Mouse (Mus musculus): ENCODE data around the gene Vwa8. TPM values are rescaled to one million over a fixed set of nuclear protein-coding genes. Genes with fewer than 3 reads are reported as not detected.

Gene Vwa8
- polyA plus RNA-seq, 1 experiment from 2014 or later, result 11.7 TPM

- no peak for TF ChIP-seq CTCF (IDR thresholded peaks at IDR 0.05; ENCODE audit: low read depth)
- Histone ChIP-seq H3K4me3 (ENCODE audit: low read depth, low read length) (no peak overlapping the region), H3K9ac (ENCODE audit: low read length) (no peak overlapping the region), H3K4me1 (replicated peaks; ENCODE audit: control insufficient read depth, insufficient read depth) (no peaks in the 10 kb centered on the region), H3K27ac (replicated peaks) (no peak overlapping the region), H3K27me3 (ENCODE audit: control insufficient read depth, insufficient read depth, low read length) (no peaks in the 10 kb centered on the region), H3K4me2 (replicated peaks; ENCODE audit: low read depth) (no peak overlapping the region), H3K36me3 (ENCODE audit: control insufficient read depth, insufficient read depth, low read length) (peaks cover 3% of the 10 kb centered on the region; the same call in 1 of the 2 replicates), H3K9me3 (ENCODE audit: control insufficient read depth, low read length) (no peaks in the 10 kb centered on the region)
- DNase-seq (ENCODE audit: low spot score) (no peak), ATAC-seq (ENCODE audit: low FRiP score, low TSS enrichment) (no peak)
- 55% methylated on average over 2 of the region's 2 CpGs for WGBS
Observed at GRCm38 (mm10) chr14:79047186-79047585, 198.3 kb downstream of the Vwa8 start.

- ATAC-seq (ENCODE audit: low FRiP score, low TSS enrichment) (no peak), DNase-seq (ENCODE audit: low spot score) (no peak)
- Histone ChIP-seq H3K4me2 (replicated peaks; ENCODE audit: low read depth) (no peak overlapping the region), H3K9me3 (ENCODE audit: control insufficient read depth, low read length) (no peaks in the 10 kb centered on the region), H3K4me1 (replicated peaks; ENCODE audit: control insufficient read depth, insufficient read depth) (no peaks in the 10 kb centered on the region), H3K9ac (ENCODE audit: low read length) (no peak overlapping the region), H3K27ac (replicated peaks) (no peak overlapping the region), H3K4me3 (ENCODE audit: low read depth, low read length) (no peak overlapping the region), H3K27me3 (ENCODE audit: control insufficient read depth, insufficient read depth, low read length) (no peaks in the 10 kb centered on the region), H3K36me3 (ENCODE audit: control insufficient read depth, insufficient read depth, low read length) (peaks cover 3% of the 10 kb centered on the region; the same call in 1 of the 2 replicates)
- TF ChIP-seq EP300 (optimal IDR thresholded peaks at IDR 0.05), result no peak
- no peak for TF ChIP-seq CTCF (IDR thresholded peaks at IDR 0.05; ENCODE audit: low read depth)
- 84% methylated on average over 6 of the region's 6 CpGs for WGBS
Observed at GRCm38 (mm10) chr14:79047956-79048355, 199.1 kb downstream of the Vwa8 start.

GRCm38 (mm10) chr14:79049544-79049943, 200.7 kb downstream of the Vwa8 start:
- TF ChIP-seq EP300 (optimal IDR thresholded peaks at IDR 0.05) (no peak), CTCF (IDR thresholded peaks at IDR 0.05; ENCODE audit: low read depth) (no peak)
- Histone ChIP-seq H3K27me3 (ENCODE audit: control insufficient read depth, insufficient read depth, low read length) (no peaks in the 10 kb centered on the region), H3K36me3 (ENCODE audit: control insufficient read depth, insufficient read depth, low read length) (peaks cover 3% of the 10 kb centered on the region; the same call in 1 of the 2 replicates), H3K4me1 (replicated peaks; ENCODE audit: control insufficient read depth, insufficient read depth) (no peaks in the 10 kb centered on the region), H3K4me3 (ENCODE audit: low read depth, low read length) (no peak overlapping the region), H3K4me2 (replicated peaks; ENCODE audit: low read depth) (no peak overlapping the region), H3K27ac (replicated peaks) (no peak overlapping the region), H3K9me3 (ENCODE audit: control insufficient read depth, low read length) (no peaks in the 10 kb centered on the region), H3K9ac (ENCODE audit: low read length) (no peak overlapping the region)
- ATAC-seq (ENCODE audit: low FRiP score, low TSS enrichment), result no peak
- 84% methylated on average over 11 of the region's 11 CpGs for WGBS
- no peak for DNase-seq (ENCODE audit: low spot score)

- Histone ChIP-seq H3K4me1 (replicated peaks; ENCODE audit: control insufficient read depth, insufficient read depth) (no peaks in the 10 kb centered on the region), H3K27me3 (ENCODE audit: control insufficient read depth, insufficient read depth, low read length) (no peaks in the 10 kb centered on the region), H3K4me3 (ENCODE audit: low read depth, low read length) (no peak overlapping the region)
Observed at GRCm38 (mm10) chr14:79065636-79066035, 216.8 kb downstream of the Vwa8 start.

GRCm38 (mm10) chr14:79069515-79069914, 220.7 kb downstream of the Vwa8 start:
- Histone ChIP-seq H3K9ac (ENCODE audit: low read length) (no peak overlapping the region), H3K27me3 (ENCODE audit: control insufficient read depth, insufficient read depth, low read length) (no peaks in the 10 kb centered on the region), H3K4me1 (replicated peaks; ENCODE audit: control insufficient read depth, insufficient read depth) (no peaks in the 10 kb centered on the region), H3K36me3 (ENCODE audit: control insufficient read depth, insufficient read depth, low read length) (no peaks in the 10 kb centered on the region), H3K4me2 (replicated peaks; ENCODE audit: low read depth) (no peak overlapping the region), H3K9me3 (ENCODE audit: control insufficient read depth, low read length) (no peaks in the 10 kb centered on the region), H3K27ac (replicated peaks) (no peak overlapping the region), H3K4me3 (ENCODE audit: low read depth, low read length) (no peak overlapping the region)
- 97% methylated on average over 1 of the region's 1 CpGs for WGBS
- TF ChIP-seq EP300 (optimal IDR thresholded peaks at IDR 0.05) (no peak), CTCF (IDR thresholded peaks at IDR 0.05; ENCODE audit: low read depth) (no peak)
- no peak for DNase-seq (ENCODE audit: low spot score)
- ATAC-seq (ENCODE audit: low FRiP score, low TSS enrichment), result no peak

More at GRCm38 (mm10) chr14:79065636-79066035, 216.8 kb downstream of the Vwa8 start:
- Histone ChIP-seq H3K36me3 (ENCODE audit: control insufficient read depth, insufficient read depth, low read length) (no peaks in the 10 kb centered on the region), H3K27ac (replicated peaks) (no peak overlapping the region), H3K4me2 (replicated peaks; ENCODE audit: low read depth) (no peak overlapping the region), H3K9me3 (ENCODE audit: control insufficient read depth, low read length) (no peaks in the 10 kb centered on the region), H3K9ac (ENCODE audit: low read length) (no peak overlapping the region)
- WGBS, result 81% methylated on average over 3 of the region's 3 CpGs
- DNase-seq (ENCODE audit: low spot score), result no peak
- TF ChIP-seq CTCF (IDR thresholded peaks at IDR 0.05; ENCODE audit: low read depth), result no peak
- TF ChIP-seq EP300 (optimal IDR thresholded peaks at IDR 0.05), result no peak
- no peak for ATAC-seq (ENCODE audit: low FRiP score, low TSS enrichment)

GRCm38 (mm10) chr14:79074786-79075185, 225.9 kb downstream of the Vwa8 start:
- Histone ChIP-seq H3K4me1 (replicated peaks; ENCODE audit: control insufficient read depth, insufficient read depth) (no peaks in the 10 kb centered on the region), H3K27ac (replicated peaks) (no peak overlapping the region), H3K9me3 (ENCODE audit: control insufficient read depth, low read length) (no peaks in the 10 kb centered on the region), H3K27me3 (ENCODE audit: control insufficient read depth, insufficient read depth, low read length) (no peaks in the 10 kb centered on the region), H3K9ac (ENCODE audit: low read length) (no peak overlapping the region), H3K4me3 (ENCODE audit: low read depth, low read length) (no peak overlapping the region), H3K4me2 (replicated peaks; ENCODE audit: low read depth) (no peak overlapping the region), H3K36me3 (ENCODE audit: control insufficient read depth, insufficient read depth, low read length) (no peaks in the 10 kb centered on the region)
- TF ChIP-seq EP300 (optimal IDR thresholded peaks at IDR 0.05) (no peak), CTCF (IDR thresholded peaks at IDR 0.05; ENCODE audit: low read depth) (no peak)
- 82% methylated on average over 8 of the region's 8 CpGs for WGBS
- no peak for ATAC-seq (ENCODE audit: low FRiP score, low TSS enrichment)
- no peak for DNase-seq (ENCODE audit: low spot score)

Data from stomach, postnatal 0 days (tissue).